Mouse (Mus musculus): ENCODE results near the gene L3mbtl4.

Gene L3mbtl4

DNA sequence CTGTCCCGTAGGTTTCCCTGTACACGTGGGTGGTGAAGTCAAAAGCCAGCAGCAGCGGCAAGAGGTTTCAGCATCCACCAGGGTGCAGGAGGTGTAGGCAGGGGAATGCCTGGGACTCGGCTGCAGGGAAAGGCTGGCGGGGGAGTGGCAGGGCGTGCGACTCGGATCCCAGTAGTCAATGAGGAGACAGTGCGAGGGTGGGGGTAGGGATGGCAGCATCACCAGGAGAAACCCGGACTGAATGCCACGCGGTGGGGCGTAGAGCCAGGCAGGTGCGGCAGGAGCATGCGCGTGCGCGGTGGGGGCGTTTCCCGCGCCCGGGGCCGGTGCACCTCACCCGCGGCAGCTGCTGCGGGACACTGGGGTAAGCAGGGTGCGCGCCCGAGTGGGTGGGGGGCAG, at the start of gene L3mbtl4:
Gene L3mbtl4 (plus strand): TSS at position 271 of the 400 bp plus-strand sequence.
- no peak for DNase-seq (ENCODE audit: low read depth, low spot score)

GRCm38 (mm10) chr17:68230484-68230883, 43.1 kb upstream of the L3mbtl4 start:
- no peak for DNase-seq (ENCODE audit: low read depth, low spot score)

DNA sequence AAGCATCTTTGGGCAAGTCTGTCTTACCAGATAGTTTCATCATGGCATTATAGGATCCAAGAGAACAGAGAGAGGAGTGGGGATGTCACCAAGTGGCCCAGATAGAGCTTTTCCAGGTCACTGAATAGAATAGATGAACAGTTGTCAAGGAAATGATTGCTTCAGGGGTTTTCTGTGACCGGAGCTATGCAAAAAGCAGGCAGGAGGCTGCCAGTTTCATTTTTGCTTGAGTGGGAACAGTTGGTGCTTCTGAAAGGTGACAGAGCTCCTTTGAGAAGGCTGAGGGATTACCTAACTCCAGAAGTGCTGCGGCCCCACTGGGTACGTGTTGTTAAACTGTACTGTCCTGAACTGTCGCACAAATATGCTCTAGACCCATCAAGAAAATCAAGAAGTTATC, 38.2 kb upstream of the L3mbtl4 start:
- no peak for DNase-seq (ENCODE audit: low read depth, low spot score)

DNA sequence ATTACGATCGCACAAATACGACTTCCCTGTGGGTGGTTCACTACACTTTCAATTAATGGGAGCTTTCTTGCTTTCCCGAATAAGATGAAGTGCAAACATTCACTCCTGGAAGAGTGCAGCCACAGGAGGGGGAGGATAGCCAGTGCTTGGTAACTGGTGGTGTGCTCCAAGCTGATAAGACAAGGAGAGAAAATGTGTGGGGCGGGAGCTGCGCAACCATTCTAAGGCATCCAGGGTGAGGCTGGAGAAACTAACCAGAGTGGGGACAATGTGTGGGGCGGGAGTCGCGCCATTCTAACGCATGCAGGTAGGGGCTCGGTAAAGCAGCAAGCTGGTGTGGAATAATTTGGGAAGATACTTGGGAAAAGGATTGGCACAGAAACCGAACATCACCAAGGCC, 36.6 kb upstream of the L3mbtl4 start:
- no peak for DNase-seq (ENCODE audit: low read depth, low spot score)

DNA sequence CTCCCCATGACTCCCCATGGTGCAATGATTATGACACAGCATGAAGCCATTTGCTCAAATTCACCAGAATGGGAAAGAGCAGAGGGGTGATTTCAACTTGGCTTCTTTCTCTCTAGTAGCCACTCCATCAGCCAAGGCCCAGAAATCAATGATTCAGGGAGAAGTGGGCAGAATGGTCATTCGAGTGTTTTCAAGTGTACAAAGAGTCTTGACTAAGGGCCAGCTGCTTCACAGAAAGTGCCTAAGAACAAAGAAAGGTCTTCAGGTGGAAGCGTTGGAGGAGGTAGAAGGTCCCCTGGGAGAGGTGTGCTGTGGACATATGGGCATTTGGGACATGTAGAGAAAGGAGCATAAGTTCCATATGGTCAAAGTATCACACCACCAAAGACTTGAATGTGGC, 33.4 kb upstream of the L3mbtl4 start:
- DNase-seq (ENCODE audit: low read depth, low spot score) = no peak

GRCm38 (mm10) chr17:68264835-68265557, 8.6 kb upstream of the L3mbtl4 start:
- no peak for DNase-seq (ENCODE audit: low read depth, low spot score)

DNA sequence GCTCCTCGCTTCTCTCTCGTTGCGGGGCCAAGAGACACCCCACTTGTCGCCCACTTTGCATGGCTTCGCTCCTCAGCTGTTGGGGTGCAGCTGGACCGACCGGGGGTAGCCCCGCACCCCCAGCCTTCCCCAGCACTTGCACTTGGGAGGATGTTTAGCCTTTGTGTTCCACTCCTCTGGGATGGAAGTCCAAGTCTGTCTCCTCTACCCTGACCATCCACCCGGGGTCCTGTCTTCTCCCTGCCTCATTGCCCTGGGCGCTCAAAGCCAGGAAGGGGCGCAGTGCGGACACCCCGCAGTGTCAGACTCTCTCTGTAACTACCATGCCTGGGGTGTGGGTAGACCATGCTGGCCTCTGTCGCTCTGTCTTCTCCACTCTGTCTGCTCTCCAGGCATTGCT, 357 bp downstream of the L3mbtl4 start:
- no peak for DNase-seq (ENCODE audit: low read depth, low spot score)

DNA sequence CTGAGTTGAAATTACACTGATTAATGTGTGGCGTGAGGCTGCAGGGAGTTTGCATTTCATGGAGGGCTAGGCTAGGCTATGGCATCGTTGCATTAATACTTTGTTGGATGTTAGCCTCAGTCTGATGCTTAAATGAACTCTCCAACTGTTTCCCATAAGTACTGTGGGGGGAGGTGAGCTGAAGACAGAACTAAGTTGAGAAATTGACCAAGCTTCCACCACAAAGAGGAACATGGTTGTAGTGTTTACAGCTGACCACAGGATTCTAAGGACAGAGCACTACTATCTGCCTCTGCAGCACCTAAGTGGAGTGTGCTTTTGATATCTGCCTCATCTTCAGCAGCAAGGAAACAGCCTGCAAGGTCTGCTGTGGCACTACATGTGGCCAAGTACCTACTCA, 1.5 kb downstream of the L3mbtl4 start:
- no peak for DNase-seq (ENCODE audit: low read depth, low spot score)

DNA sequence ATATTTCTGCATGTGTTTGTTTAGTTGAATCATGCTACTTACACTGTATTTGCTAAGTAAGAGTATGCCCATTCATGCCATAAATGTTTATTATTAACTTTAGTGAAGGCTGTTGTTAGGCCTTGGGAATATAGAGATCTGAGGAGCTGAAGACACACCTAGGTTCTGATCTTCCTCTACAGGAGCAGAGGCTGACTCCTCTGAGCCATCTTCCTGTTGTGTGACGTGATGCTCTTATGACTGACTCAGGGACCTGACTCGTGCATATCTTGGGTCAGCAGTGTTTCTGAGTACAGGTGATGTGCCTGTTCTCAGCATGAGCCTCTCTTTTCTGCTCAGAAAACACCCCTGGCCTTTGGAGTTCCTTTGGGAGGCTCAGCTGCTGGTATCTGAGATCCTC, 7.3 kb downstream of the L3mbtl4 start:
- no peak for DNase-seq (ENCODE audit: low read depth, low spot score)

GRCm38 (mm10) chr17:68285119-68285782, 11.7 kb downstream of the L3mbtl4 start:
- no peak for DNase-seq (ENCODE audit: low read depth, low spot score)

- DNase-seq (ENCODE audit: low read depth, low spot score) = no peak
These were observed 14.5 kb downstream of the L3mbtl4 start for GRCm38 (mm10) chr17:68288094-68288493.

DNA sequence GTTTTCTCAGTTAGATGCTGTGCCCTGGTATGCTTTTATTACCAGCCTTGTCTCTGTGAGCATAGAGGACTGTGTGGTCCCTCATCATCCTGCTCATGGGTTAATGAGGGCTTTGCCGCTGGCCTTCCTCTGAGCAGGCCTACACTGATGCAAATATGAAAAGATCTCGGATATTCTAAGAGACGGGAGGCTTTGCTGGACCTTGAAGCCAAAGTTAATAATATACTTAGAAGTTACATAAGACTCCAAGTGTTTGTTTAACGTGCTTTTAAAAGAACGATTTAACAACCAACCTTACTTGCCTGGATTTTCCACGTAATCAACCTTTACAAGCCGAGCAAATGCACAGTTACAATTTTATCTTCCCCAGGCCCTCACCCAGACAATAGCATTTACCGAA, 15.1 kb downstream of the L3mbtl4 start:
- DNase-seq (ENCODE audit: low read depth, low spot score) = no peak

- no peak for DNase-seq (ENCODE audit: low read depth, low spot score)
These were observed 18.2 kb downstream of the L3mbtl4 start for GRCm38 (mm10) chr17:68291713-68292364.

DNA sequence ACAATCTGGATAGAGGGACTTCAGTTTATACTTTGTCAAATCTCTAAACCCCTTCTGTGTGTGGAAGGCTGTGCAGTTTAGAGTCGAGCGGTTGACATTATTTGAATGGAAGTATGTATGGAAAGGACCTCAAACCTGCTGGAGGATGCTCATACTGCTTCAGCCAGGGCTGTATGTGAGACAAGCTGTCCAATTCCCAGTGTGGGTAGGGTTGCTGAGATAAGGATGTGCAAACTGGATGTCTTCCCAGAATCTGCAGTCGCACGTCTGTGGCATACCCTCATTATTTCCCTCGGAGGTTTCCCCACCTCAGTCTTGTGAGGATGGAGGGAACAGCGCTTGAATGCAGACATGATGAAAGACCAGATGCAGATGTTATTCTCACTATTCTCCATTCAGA, 34.8 kb downstream of the L3mbtl4 start:
- no peak for DNase-seq (ENCODE audit: low read depth, low spot score)

DNA sequence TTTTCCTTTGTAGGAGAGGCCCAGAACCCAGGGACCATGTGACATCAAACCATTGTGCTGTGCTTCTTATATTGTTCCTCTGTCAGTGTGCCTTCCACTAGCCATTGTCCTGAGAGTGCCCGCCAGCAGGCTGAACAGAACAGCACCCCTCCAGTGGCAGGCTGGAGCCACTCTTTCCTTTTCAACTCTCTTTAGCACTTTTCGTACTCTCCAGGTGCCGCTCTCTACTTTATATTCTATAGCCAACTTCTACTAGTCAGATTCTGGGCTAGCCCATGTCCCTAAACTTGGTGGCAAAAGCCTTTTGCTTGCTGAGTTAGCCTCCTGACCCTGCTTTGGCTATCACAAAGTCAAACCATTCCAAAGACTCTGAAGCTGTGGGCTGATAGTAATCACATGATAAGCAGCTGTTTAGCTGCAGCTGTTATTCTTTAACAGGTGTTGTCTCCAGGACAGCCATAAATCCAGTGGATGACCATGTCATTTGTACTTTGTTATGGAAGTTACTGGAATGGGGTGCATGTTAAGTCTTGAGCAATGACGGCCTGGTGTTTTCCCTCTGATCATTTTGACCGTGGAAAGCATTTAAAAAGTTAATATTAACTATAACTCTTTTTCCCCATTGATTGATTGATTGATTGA, 38.8 kb downstream of the L3mbtl4 start:
- no peak for DNase-seq (ENCODE audit: low read depth, low spot score)

DNA sequence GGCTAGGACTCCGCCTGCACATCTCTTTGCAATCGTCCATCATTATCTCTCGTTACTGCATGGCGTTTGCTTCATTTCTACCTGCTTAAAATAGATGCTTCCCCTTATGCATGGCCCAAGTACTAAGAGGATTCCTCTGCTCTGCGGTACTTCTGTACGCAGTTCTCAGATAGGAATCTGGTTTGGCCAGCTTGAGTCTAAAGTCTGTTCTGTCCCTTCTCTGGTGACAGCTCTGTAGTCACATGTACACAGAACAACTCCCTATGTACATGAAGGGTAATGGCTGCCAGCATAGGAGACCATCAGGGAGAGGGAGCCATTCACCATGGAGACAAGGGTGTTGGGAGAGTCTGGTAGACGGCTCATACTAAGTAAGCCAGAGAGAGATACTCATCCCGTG, 47.3 kb downstream of the L3mbtl4 start:
- DNase-seq (ENCODE audit: low read depth, low spot score) = no peak

- no peak for DNase-seq (ENCODE audit: low read depth, low spot score)
These were observed 49.0 kb downstream of the L3mbtl4 start for GRCm38 (mm10) chr17:68322607-68323006.

DNA sequence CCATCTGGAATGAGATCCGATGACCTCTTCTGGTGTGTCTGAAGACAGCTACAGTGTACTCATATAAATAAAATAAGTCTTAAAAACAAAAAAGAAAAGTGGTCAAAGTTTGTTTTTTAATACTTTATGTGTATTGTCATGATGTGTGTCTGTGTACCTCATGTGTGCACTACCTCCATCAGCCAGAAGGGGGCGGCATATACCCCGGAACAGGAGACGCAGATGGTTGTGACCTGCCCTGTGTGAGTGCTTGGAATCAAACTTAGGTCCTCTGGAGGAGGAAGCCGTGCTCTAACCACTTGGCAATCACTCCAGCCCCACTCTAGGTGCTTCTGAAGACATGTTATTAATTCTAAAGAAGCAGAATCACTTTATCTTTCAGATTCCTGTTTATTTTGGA, 58.6 kb downstream of the L3mbtl4 start:
- no peak for DNase-seq (ENCODE audit: low read depth, low spot score)

GRCm38 (mm10) chr17:68333382-68333781, 59.8 kb downstream of the L3mbtl4 start:
- no peak for DNase-seq (ENCODE audit: low read depth, low spot score)

- DNase-seq (ENCODE audit: low read depth, low spot score) = no peak
These were observed 65.4 kb downstream of the L3mbtl4 start for GRCm38 (mm10) chr17:68338917-68339553.

GRCm38 (mm10) chr17:68357687-68358086, 84.1 kb downstream of the L3mbtl4 start:
- DNase-seq (ENCODE audit: low read depth, low spot score) = no peak

DNA sequence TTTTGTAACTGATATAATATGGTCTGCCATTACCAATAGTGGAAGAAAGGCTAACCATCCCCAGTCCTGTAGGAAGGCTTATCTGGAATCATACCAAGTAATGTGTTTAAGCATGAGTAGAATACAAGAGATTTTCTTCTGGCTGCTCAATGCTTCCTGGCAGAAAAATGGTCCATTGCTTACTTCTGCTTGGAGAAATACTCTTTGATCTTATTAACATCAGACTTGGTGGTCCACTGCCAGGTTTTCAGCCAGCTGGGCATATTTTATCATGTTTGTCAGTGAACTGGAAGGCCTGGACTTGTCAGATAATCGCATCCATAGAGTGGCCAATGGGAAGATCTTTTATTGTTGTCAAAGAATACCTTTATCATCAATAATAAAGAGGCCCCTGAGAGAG, 97.5 kb downstream of the L3mbtl4 start:
- DNase-seq (ENCODE audit: low read depth, low spot score) = no peak
